Mouse (Mus musculus) testis, adult 2 months (tissue): ENCODE data around the gene Sik1. TPM values are rescaled to one million over a fixed set of nuclear protein-coding genes. Genes with fewer than 3 reads are reported as not detected.
"Not testable (repeated sequence)": the region's sequence is repeated elsewhere in the genome, so short reads cannot be mapped to it uniquely, and the experiment has no call there.

Source experiments
- H3K27ac ChIP-seq: fragments of 200-500 bp; 2 replicates; pipeline ENCODE4 v1.5.1; 2012; ENCODE audit warnings: low read depth, low read length; ENCODE audit not compliant: control insufficient read depth, insufficient read depth
- H3K27me3 ChIP-seq: fragments of 200-500 bp; 2 replicates; pipeline ENCODE4 v1.6.1; 2012; ENCODE audit warnings: mild to moderate bottlenecking, low read length, moderate library complexity; ENCODE audit not compliant: control insufficient read depth, insufficient read depth
- H3K36me3 ChIP-seq: fragments of 200-500 bp; 2 replicates; pipeline ENCODE4 v1.6.1; 2012; ENCODE audit warnings: mild to moderate bottlenecking, low read length; ENCODE audit not compliant: control insufficient read depth, insufficient read depth
- H3K4me1 ChIP-seq: fragments of 200-500 bp; 2 replicates; pipeline ENCODE4 v1.6.1; 2012; ENCODE audit warnings: low read length; ENCODE audit not compliant: control insufficient read depth, insufficient read depth
- H3K4me3 ChIP-seq: fragments of 200-500 bp; 2 replicates; pipeline ENCODE4 v1.5.1; 2012; ENCODE audit warnings: low read depth, mild to moderate bottlenecking, low read length, moderate library complexity, mixed read lengths; ENCODE audit not compliant: control insufficient read depth
- CTCF ChIP-seq: fragments of 200-500 bp; IDR thresholded peaks from 2 replicates; pipeline ENCODE4 v1.5.1; 2012; ENCODE audit warnings: low read depth, mild to moderate bottlenecking, inconsistent platforms, low read length, moderate library complexity; ENCODE audit not compliant: control insufficient read depth, insufficient read depth, insufficient replicate concordance
- POLR2A ChIP-seq: fragments of 200-500 bp; IDR thresholded peaks from 2 replicates; pipeline ENCODE4 v1.6.1; 2012; ENCODE audit warnings: low read depth, mild to moderate bottlenecking, inconsistent platforms, low read length, moderate library complexity; ENCODE audit not compliant: control insufficient read depth
- polyA plus RNA-seq: library from polyadenylated mRNA; depleted of rRNA; stranded (reverse); fragments of >200 nt; gene quantifications from 2 replicates; pipeline ENCODE4 v1.2.3, GENCODE M21; 2012

Gene Sik1
- polyA plus RNA-seq, 1 experiment: 19.2 TPM

GRCm38 (mm10) chr17:31889446-31890201 is 34.0 kb upstream of the Sik1 start:
- Histone ChIP-seq H3K27ac (no peak overlapping the region), H3K4me1 (no peaks in the 10 kb centered on the region; the same call in 1 of the 2 replicates), H3K27me3 (no peaks in the 10 kb centered on the region), H3K4me3 (no peak overlapping the region), H3K36me3 (no peaks in the 10 kb centered on the region)
- no peak for TF ChIP-seq CTCF
- no peak for TF ChIP-seq POLR2A

DNA sequence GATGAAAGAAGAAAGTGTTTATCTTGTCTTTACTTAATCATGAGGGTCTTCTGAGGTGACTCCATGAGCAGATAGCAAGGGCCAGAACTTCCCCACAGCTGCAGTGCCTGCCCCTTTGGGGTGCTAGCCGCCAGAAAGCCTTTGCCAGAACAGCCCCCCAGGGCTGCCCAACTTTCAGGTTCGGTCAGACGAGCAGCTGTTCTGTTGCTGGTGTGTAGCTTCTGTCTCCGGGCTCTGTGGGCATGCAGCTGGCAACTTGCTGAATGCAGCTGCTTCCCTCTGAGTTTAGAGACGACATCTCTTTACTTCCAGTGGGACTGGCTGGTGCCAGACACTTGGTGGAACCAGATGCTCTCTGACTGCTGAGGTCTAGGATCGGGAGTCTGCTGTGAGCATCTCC is 32.9 kb upstream of the Sik1 start:
- Histone ChIP-seq H3K4me1 (no peaks in the 10 kb centered on the region; the same call in 1 of the 2 replicates), H3K27me3 (no peaks in the 10 kb centered on the region), H3K36me3 (no peaks in the 10 kb centered on the region), H3K4me3 (no peak overlapping the region), H3K27ac (no peak overlapping the region)
- TF ChIP-seq POLR2A: no peak
- TF ChIP-seq CTCF: no peak

DNA sequence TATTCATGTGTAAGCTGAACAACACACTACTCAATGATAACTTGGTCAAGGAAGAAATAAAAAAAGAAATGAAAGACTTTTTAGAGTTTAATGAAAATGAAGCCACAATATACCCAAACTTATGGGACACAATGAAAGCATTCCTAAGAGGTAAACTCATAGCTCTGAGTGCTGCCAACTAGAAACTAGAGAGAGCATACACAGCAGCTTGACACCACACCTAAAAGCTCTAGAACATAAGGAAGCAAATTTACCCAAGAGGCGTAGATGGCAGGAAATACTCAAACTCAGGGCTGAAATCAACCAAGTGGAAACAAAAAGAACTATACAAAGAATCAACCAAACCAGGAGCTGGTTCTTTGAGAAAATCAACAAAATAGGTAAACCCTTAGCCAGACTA is 29.1 kb upstream of the Sik1 start:
- H3K36me3 ChIP-seq, H3K4me3 ChIP-seq, H3K27me3 ChIP-seq, H3K4me1 ChIP-seq, H3K27ac ChIP-seq: not testable (repeated sequence)

DNA sequence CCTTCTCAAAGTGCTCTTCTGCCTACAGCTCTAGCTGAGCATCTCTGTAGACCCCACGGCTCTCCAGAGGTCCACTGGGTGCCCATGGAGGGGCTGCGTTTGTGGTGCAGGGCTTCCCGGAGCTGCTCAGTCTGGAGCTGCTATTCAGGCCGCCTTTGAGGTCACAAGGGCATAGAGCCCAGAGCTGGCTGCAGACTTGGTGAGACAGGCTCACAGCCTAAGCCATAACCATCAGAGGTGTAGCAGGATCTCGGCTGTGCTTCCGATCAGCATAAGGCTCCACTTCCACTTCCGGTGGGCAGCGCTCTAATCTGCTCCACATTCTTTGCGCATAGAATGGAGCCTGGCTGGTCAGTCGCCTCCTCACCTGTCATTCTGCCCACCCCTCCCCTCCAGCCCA is 23.8 kb upstream of the Sik1 start:
- Histone ChIP-seq H3K36me3 (no peaks in the 10 kb centered on the region), H3K4me3 (no peak overlapping the region), H3K4me1 (peaks cover 6% of the 10 kb centered on the region), H3K27me3 (no peaks in the 10 kb centered on the region), H3K27ac (no peak overlapping the region)
- no peak for TF ChIP-seq POLR2A
- TF ChIP-seq CTCF: no peak

DNA sequence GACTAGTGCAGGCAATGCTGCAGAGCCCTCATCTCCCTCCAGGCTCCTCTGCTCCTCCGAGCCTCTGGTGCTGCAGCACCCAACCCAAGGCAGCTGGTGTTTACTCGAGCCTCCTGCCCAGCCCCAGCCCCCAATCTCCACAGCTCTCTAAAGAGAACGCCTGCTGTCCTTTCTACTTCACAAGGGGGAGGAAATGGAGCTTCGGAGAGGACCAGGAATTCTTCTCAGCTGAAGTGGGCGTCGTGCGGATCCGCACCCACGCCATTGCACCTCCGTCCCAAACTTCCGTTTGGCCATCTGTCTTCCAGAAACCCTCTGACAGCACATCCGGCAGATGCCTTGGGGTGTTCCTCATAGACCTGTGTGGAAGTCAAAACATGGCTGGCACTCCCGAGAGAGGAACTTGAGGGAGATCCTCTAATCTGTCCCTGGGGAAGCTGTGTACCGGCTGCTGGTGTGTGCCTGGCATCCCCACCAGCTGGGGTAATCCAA is 22.1 kb upstream of the Sik1 start:
- peaks cover 6% of the 10 kb centered on the region for H3K4me1 ChIP-seq
- H3K27ac ChIP-seq: no peak overlapping the region

DNA sequence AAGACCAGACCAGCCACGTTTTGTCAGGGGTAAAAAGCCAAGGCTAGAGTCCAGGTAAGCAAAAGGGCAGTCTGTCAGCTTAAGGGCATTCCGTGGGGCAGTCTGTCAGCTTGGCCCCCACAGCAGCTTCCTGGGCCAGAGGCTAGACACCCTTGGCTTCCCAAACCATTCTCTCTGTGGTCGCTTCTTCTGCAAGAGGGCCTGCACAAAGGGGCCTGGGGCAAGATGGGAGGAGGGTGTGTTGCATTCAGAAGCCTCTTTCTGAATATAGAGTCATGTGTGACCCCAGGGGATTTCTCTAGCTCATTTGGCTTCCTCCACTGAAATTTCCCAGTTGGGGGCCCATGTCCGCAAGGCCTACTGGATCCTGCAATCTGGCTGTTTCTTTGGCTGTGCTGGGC is 21.6 kb upstream of the Sik1 start:
- TF ChIP-seq POLR2A (no peak), CTCF (no peak)
- Histone ChIP-seq H3K4me1 (peaks cover 6% of the 10 kb centered on the region), H3K4me3 (no peak overlapping the region), H3K27me3 (no peaks in the 10 kb centered on the region), H3K36me3 (no peaks in the 10 kb centered on the region), H3K27ac (no peak overlapping the region)

More for the DNA sequence above, 22.1 kb upstream of the Sik1 start:
- no peaks in the 10 kb centered on the region for H3K27me3 ChIP-seq
- TF ChIP-seq CTCF (no peak), POLR2A (no peak)
- H3K36me3 ChIP-seq: no peaks in the 10 kb centered on the region
- no peak overlapping the region for H3K4me3 ChIP-seq

GRCm38 (mm10) chr17:31876775-31877174 is 21.2 kb upstream of the Sik1 start:
- no peaks in the 10 kb centered on the region for H3K36me3 ChIP-seq
- peaks cover 6% of the 10 kb centered on the region for H3K4me1 ChIP-seq
- TF ChIP-seq CTCF: no peak
- TF ChIP-seq POLR2A: no peak
- no peak overlapping the region for H3K4me3 ChIP-seq
- H3K27me3 ChIP-seq: no peaks in the 10 kb centered on the region
- H3K27ac ChIP-seq: no peak overlapping the region
